Mouse (Mus musculus) G1E (cell line): ENCODE measurements at regions not wholly inside any gene's neighbourhood (a gene's known extent, or its start where the extent isn't known, plus 50 kb on each side); places are given as distances from the start of the nearest gene placed in this dataset.

Source experiments
- ATAC-seq: 2 replicates; pipeline ENCODE4 v1.8.0; 2016; ENCODE audit warnings: mild to moderate bottlenecking; ENCODE audit not compliant: insufficient number of reproducible peaks, poor library complexity, low FRiP score, severe bottlenecking; ENCODE audit errors: extremely low read depth
- DNase-seq: peaks from one replicate; pipeline ENCODE4 v3.0.0; 2012; ENCODE audit warnings: low spot score
- H3K27me3 ChIP-seq: 2 replicates; pipeline ENCODE4 v1.6.1; 2012; ENCODE audit warnings: mild to moderate bottlenecking, low read length, inconsistent platforms; ENCODE audit not compliant: insufficient read depth
- H3K36me3 ChIP-seq: replicated peaks from 2 replicates; pipeline ENCODE3; 2012; ENCODE audit warnings: mild to moderate bottlenecking, inconsistent platforms
- H3K4me1 ChIP-seq: 2 replicates; pipeline ENCODE4 v1.6.1; 2012; ENCODE audit warnings: low read depth, low read length, inconsistent platforms, mixed read lengths; ENCODE audit not compliant: insufficient read depth
- H3K4me3 ChIP-seq: 2 replicates; pipeline ENCODE4 v1.5.1; 2012; ENCODE audit warnings: low read depth, mild to moderate bottlenecking, inconsistent platforms, low read length, moderate library complexity, mixed read lengths
- H3K9me3 ChIP-seq: replicated peaks from 2 replicates; pipeline ENCODE4 v1.6.1; 2012; ENCODE audit warnings: inconsistent platforms
- CTCF ChIP-seq: IDR thresholded peaks from 2 replicates; pipeline ENCODE4 v1.5.1; 2012; ENCODE audit warnings: low read depth, low read length, inconsistent platforms, mixed read lengths
- GATA1 ChIP-seq: IDR thresholded peaks from 2 replicates; pipeline ENCODE4 v1.6.1; 2012; ENCODE audit warnings: borderline replicate concordance, low read length, inconsistent platforms, mixed read lengths
- GATA2 ChIP-seq: IDR thresholded peaks from 2 replicates; pipeline ENCODE4 v1.6.1; 2012; ENCODE audit warnings: low read depth, low read length, inconsistent platforms, borderline replicate concordance
- POLR2AphosphoS5 ChIP-seq: IDR thresholded peaks from 2 replicates; pipeline ENCODE4 v1.6.1; 2012; ENCODE audit warnings: low read depth, low read length, inconsistent platforms; ENCODE audit not compliant: insufficient replicate concordance
- TAL1 ChIP-seq: conservative IDR thresholded peaks from 2 replicates; pipeline ENCODE4 v1.6.1; 2012; ENCODE audit warnings: low read depth, low read length, inconsistent platforms, mixed read lengths

GRCm38 (mm10) chr17:9162148-9162547, 174.0 kb downstream of the 1700010I14Rik start:
- no peak overlapping the region for H3K4me3 ChIP-seq
- no peaks in the 10 kb centered on the region for H3K27me3 ChIP-seq
- no peak for ATAC-seq
- no peak for TF ChIP-seq GATA1
- TF ChIP-seq GATA2: no peak
- TF ChIP-seq POLR2AphosphoS5: no peak
- no peak for TF ChIP-seq CTCF
- TF ChIP-seq TAL1: no peak
- H3K4me1 ChIP-seq: no peaks in the 10 kb centered on the region
- H3K36me3 ChIP-seq: no peaks in the 10 kb centered on the region
- H3K9me3 ChIP-seq: no peaks in the 10 kb centered on the region
- DNase-seq: no peak

- Histone ChIP-seq H3K4me1 (no peaks in the 10 kb centered on the region), H3K27me3 (no peaks in the 10 kb centered on the region), H3K9me3 (no peaks in the 10 kb centered on the region), H3K36me3 (no peaks in the 10 kb centered on the region), H3K4me3 (no peak overlapping the region)
- no peak for DNase-seq
- TF ChIP-seq GATA2 (no peak), POLR2AphosphoS5 (no peak), GATA1 (no peak), CTCF (no peak), TAL1 (no peak)
- ATAC-seq: no peak
Observed at GRCm38 (mm10) chr17:9162676-9163075, 174.5 kb downstream of the 1700010I14Rik start.

GRCm38 (mm10) chr17:9163285-9163684, 175.2 kb downstream of the 1700010I14Rik start:
- H3K27me3 ChIP-seq: no peaks in the 10 kb centered on the region
- DNase-seq (no peak), ATAC-seq (no peak)
- no peak overlapping the region for H3K4me3 ChIP-seq
- no peak for TF ChIP-seq POLR2AphosphoS5
- no peak for TF ChIP-seq GATA2
- no peak for TF ChIP-seq TAL1
- TF ChIP-seq GATA1: no peak
- no peak for TF ChIP-seq CTCF
- H3K4me1 ChIP-seq: no peaks in the 10 kb centered on the region
- no peaks in the 10 kb centered on the region for H3K36me3 ChIP-seq
- no peaks in the 10 kb centered on the region for H3K9me3 ChIP-seq

GRCm38 (mm10) chr17:9164501-9164900, 176.4 kb downstream of the 1700010I14Rik start:
- no peaks in the 10 kb centered on the region for H3K27me3 ChIP-seq
- H3K36me3 ChIP-seq: no peaks in the 10 kb centered on the region
- no peak for TF ChIP-seq POLR2AphosphoS5
- no peak for TF ChIP-seq GATA2
- TF ChIP-seq GATA1: no peak
- no peak for TF ChIP-seq TAL1
- TF ChIP-seq CTCF: no peak
- no peak for ATAC-seq
- H3K9me3 ChIP-seq: no peaks in the 10 kb centered on the region
- no peaks in the 10 kb centered on the region for H3K4me1 ChIP-seq
- DNase-seq: no peak
- H3K4me3 ChIP-seq: no peak overlapping the region

GRCm38 (mm10) chr17:9167161-9167560, 179.0 kb downstream of the 1700010I14Rik start:
- H3K9me3 ChIP-seq: no peaks in the 10 kb centered on the region
- H3K36me3 ChIP-seq: no peaks in the 10 kb centered on the region
- no peaks in the 10 kb centered on the region for H3K27me3 ChIP-seq
- no peak for TF ChIP-seq GATA1
- no peak for TF ChIP-seq POLR2AphosphoS5
- no peak for TF ChIP-seq TAL1
- TF ChIP-seq CTCF: no peak
- H3K4me3 ChIP-seq: no peak overlapping the region
- no peak for DNase-seq
- H3K4me1 ChIP-seq: no peaks in the 10 kb centered on the region
- no peak for ATAC-seq

GRCm38 (mm10) chr17:9167571-9168201, 179.6 kb downstream of the 1700010I14Rik start:
- Histone ChIP-seq H3K27me3 (no peaks in the 10 kb centered on the region), H3K4me3 (no peak overlapping the region), H3K36me3 (no peaks in the 10 kb centered on the region), H3K4me1 (no peaks in the 10 kb centered on the region), H3K9me3 (no peaks in the 10 kb centered on the region)
- DNase-seq: no peak
- TF ChIP-seq GATA2 (no peak), GATA1 (no peak), CTCF (no peak), POLR2AphosphoS5 (no peak), TAL1 (no peak)
- ATAC-seq: no peak

- no peak overlapping the region for H3K4me3 ChIP-seq
- H3K4me1 ChIP-seq: no peaks in the 10 kb centered on the region
- ATAC-seq (no peak), DNase-seq (no peak)
- TF ChIP-seq CTCF (peak; percentile 42; the same call in 1 of the 2 replicates), GATA1 (no peak)
- H3K36me3 ChIP-seq: no peaks in the 10 kb centered on the region
- H3K27me3 ChIP-seq: no peaks in the 10 kb centered on the region
- H3K9me3 ChIP-seq: no peaks in the 10 kb centered on the region
Observed at GRCm38 (mm10) chr17:9168411-9168810, 180.3 kb downstream of the 1700010I14Rik start.
